Mouse (Mus musculus) Patski (cell line): ENCODE results near the gene Msl1. TPM values are rescaled to one million over a fixed set of nuclear protein-coding genes. Genes with fewer than 3 reads are reported as not detected.
A peak's percentile ranks its signal among the peaks of the same experiment; 100 is the strongest.

Experiments
- ATAC-seq: fragments of 100-300 bp; one replicate; pipeline ENCODE4 v1.8.0; 2021
- CTCF ChIA-PET: fragments of 350-600 bp; sonication (Branson Sonifier 250); formaldehyde crosslinking; loops from one replicate; lab custom pipeline; 2022; ENCODE audit warnings: inconsistent platforms; lab: Charles Lee
- POLR2A ChIA-PET: fragments of 350-600 bp; sonication (Branson Sonifier 250); formaldehyde crosslinking; loops from one replicate; lab custom pipeline; 2022; ENCODE audit warnings: antibody characterized with exemption, inconsistent platforms; lab: Charles Lee
- DNase-seq: peaks from one replicate; pipeline ENCODE4 v3.0.0-alpha.2; 2011; ENCODE audit warnings: low read depth, low spot score
- H3K27me3 ChIP-seq: fragments of 371-371 bp; one replicate; pipeline ENCODE4 v1.5.1; 2021
- CTCF ChIP-seq: fragments of 100-300 bp; IDR thresholded peaks from one replicate; pipeline ENCODE4 v1.5.1; 2021
- in situ Hi-C: fragments of 300-500 bp; cut with MboI; formaldehyde crosslinking; loops from 3 replicates; pipeline ENCODE4 v1.11.1; 2018; ENCODE audit warnings: low pct_unique_long_range_greater_than_20kb, mixed read lengths
- polyA plus RNA-seq: library from polyadenylated mRNA; unstranded; gene quantifications from one replicate; pipeline ENCODE4 v1.2.3, GENCODE M21; 2021

The Msl1 gene
- polyA plus RNA-seq, 1 experiment from 2014 or later = 69.9 TPM

GRCm38 (mm10) chr11:98775348-98776051, 19.8 kb upstream of the Msl1 start:
- in situ Hi-C loops = no loop called here
- CTCF ChIA-PET = interaction anchor here (0.7 to 7.3 kb wide), 3 partner anchors 12 to 66 kb away, joined by 3 to 74 read pairs (median 7); no protein-coding TSS in a partner anchor
- no peak for DNase-seq

GRCm38 (mm10) chr11:98776052-98776764, 19.1 kb upstream of the Msl1 start:
- DNase-seq = no peak
- TF ChIP-seq CTCF = no peak
- ChIA-PET POLR2A (interaction anchor here (0.7 to 5.1 kb wide), 5 partner anchors 10 to 44 kb away, joined by 3 to 48 read pairs (median 5); partner anchors contain the start of genes Msl1 and Thra), CTCF (interaction anchor here (0.7 to 7.3 kb wide), 4 partner anchors 11 to 76 kb away, joined by 3 to 74 read pairs (median 6); no protein-coding TSS in a partner anchor)
- no peak for ATAC-seq
- H3K27me3 ChIP-seq = no peaks in the 10 kb centered on the region
- in situ Hi-C loops = no loop called here

More at GRCm38 (mm10) chr11:98775348-98776051, 19.8 kb upstream of the Msl1 start:
- TF ChIP-seq CTCF = no peak
- ATAC-seq = peak; percentile 42
- no peaks in the 10 kb centered on the region for H3K27me3 ChIP-seq
- POLR2A ChIA-PET = interaction anchor here (0.8 to 5.1 kb wide), 5 partner anchors 11 to 67 kb away, joined by 3 to 48 read pairs (median 4); partner anchors contain the start of genes Msl1 and Thra

- no peak for TF ChIP-seq CTCF
- no peak for ATAC-seq
- no peaks in the 10 kb centered on the region for H3K27me3 ChIP-seq
- CTCF ChIA-PET = interaction anchor here (0.8 to 7.3 kb wide), 3 partner anchors 10 to 77 kb away, joined by 4 to 74 read pairs (median 7); no protein-coding TSS in a partner anchor
- POLR2A ChIA-PET = interaction anchor here (0.7 kb wide), 1 partner anchor 10 kb away, joined by 6 read pairs; no protein-coding TSS in a partner anchor
- in situ Hi-C loops = no loop called here
- no peak for DNase-seq
Observed at GRCm38 (mm10) chr11:98776843-98777590, 18.3 kb upstream of the Msl1 start.

- ChIA-PET POLR2A (no interaction called here), CTCF (interaction anchor here (3.0 to 7.3 kb wide), 2 partner anchors 9 to 68 kb away, joined by 7 to 74 read pairs; no protein-coding TSS in a partner anchor)
- DNase-seq (no peak), ATAC-seq (no peak)
- no peak for TF ChIP-seq CTCF
- no peaks in the 10 kb centered on the region for H3K27me3 ChIP-seq
- in situ Hi-C loops = no loop called here
Observed at GRCm38 (mm10) chr11:98777888-98778287, 17.4 kb upstream of the Msl1 start.

- DNase-seq (no peak), ATAC-seq (no peak)
- ChIA-PET CTCF (no interaction called here), POLR2A (interaction anchor here (0.5 kb wide), 1 partner anchor 45 kb away, joined by 3 read pairs; no protein-coding TSS in a partner anchor)
- TF ChIP-seq CTCF = no peak
- in situ Hi-C loops = no loop called here
- H3K27me3 ChIP-seq = no peaks in the 10 kb centered on the region
Observed at GRCm38 (mm10) chr11:98781851-98782512, 13.3 kb upstream of the Msl1 start.

GRCm38 (mm10) chr11:98782651-98783235, 12.6 kb upstream of the Msl1 start:
- H3K27me3 ChIP-seq = no peaks in the 10 kb centered on the region
- DNase-seq = no peak
- POLR2A ChIA-PET = no interaction called here
- CTCF ChIA-PET = no interaction called here
- no peak for TF ChIP-seq CTCF
- in situ Hi-C loops = no loop called here
- ATAC-seq = no peak

GRCm38 (mm10) chr11:98783236-98783696, 12.1 kb upstream of the Msl1 start:
- H3K27me3 ChIP-seq = no peaks in the 10 kb centered on the region
- no peak for TF ChIP-seq CTCF
- peak; percentile 40 for ATAC-seq
- ChIA-PET CTCF (no interaction called here), POLR2A (interaction anchor here (0.6 to 6.9 kb wide), 2 partner anchors 10 to 53 kb away, joined by 3 to 48 read pairs; partner anchors contain the start of gene Nr1d1)
- in situ Hi-C loops = no loop called here
- DNase-seq = no peak

GRCm38 (mm10) chr11:98784139-98784538, 11.2 kb upstream of the Msl1 start:
- ChIA-PET CTCF (no interaction called here), POLR2A (interaction anchor here (0.6 to 6.9 kb wide), 2 partner anchors 11 to 54 kb away, joined by 3 to 48 read pairs; partner anchors contain the start of gene Nr1d1)
- no peak for DNase-seq
- no peak for TF ChIP-seq CTCF
- no peaks in the 10 kb centered on the region for H3K27me3 ChIP-seq
- no peak for ATAC-seq
- in situ Hi-C loops = no loop called here

- ChIA-PET CTCF (interaction anchor here (1.3 to 5.3 kb wide), 6 partner anchors 10 to 74 kb away, joined by 4 to 74 read pairs (median 26); partner anchors contain the start of gene Nr1d1), POLR2A (interaction anchor here (1.2 to 6.9 kb wide), 2 partner anchors 12 to 41 kb away, joined by 3 to 48 read pairs; partner anchors contain the start of gene Nr1d1)
- ATAC-seq (no peak), DNase-seq (no peak)
- H3K27me3 ChIP-seq = no peaks in the 10 kb centered on the region
- in situ Hi-C loops = loop anchor here (5.0 kb wide), 1 partner anchor 83 kb away; the partner anchor contains the start of gene Csf3
- TF ChIP-seq CTCF = no peak
Observed at GRCm38 (mm10) chr11:98785214-98785613, 10.1 kb upstream of the Msl1 start.
